Mouse (Mus musculus) heart, embryonic 16.5 days (tissue): ENCODE data around the gene Slc22a21. TPM values are rescaled to one million over a fixed set of nuclear protein-coding genes. Genes with fewer than 3 reads are reported as not detected.

Experiments
- ATAC-seq: fragments of 200-750 bp; cut with Nextera tagmentation; replicated peaks from 2 replicates; pipeline ENCODE4 v1.8.0; 2017; ENCODE audit warnings: moderate number of reproducible peaks; ENCODE audit not compliant: insufficient read depth, low FRiP score; ENCODE audit errors: extremely low read depth
- H3K27ac ChIP-seq: fragments of 300-500 bp; sonication (generic); 2 replicates; pipeline ENCODE4 v1.5.1; 2014; ENCODE audit warnings: mild to moderate bottlenecking, low read length, control low read depth, moderate library complexity
- H3K27me3 ChIP-seq: fragments of 300-500 bp; sonication (generic); 2 replicates; pipeline ENCODE4 v1.6.1; 2014; ENCODE audit warnings: low read length, mixed read lengths; ENCODE audit not compliant: control insufficient read depth, insufficient read depth
- H3K36me3 ChIP-seq: fragments of 300-500 bp; sonication (generic); 2 replicates; pipeline ENCODE4 v1.6.1; 2014; ENCODE audit not compliant: control insufficient read depth, insufficient read depth
- H3K4me1 ChIP-seq: fragments of 300-500 bp; sonication (generic); 2 replicates; pipeline ENCODE4 v1.6.1; 2014; ENCODE audit warnings: low read length, mixed read lengths; ENCODE audit not compliant: control insufficient read depth, insufficient read depth
- H3K4me2 ChIP-seq: fragments of 300-500 bp; sonication (generic); 2 replicates; pipeline ENCODE4 v1.6.1; 2014; ENCODE audit warnings: low read depth, mild to moderate bottlenecking, control low read depth, low read length
- H3K4me3 ChIP-seq: fragments of 300-500 bp; sonication (generic); 2 replicates; pipeline ENCODE4 v1.5.1; 2014; ENCODE audit warnings: mild to moderate bottlenecking, control low read depth, low read length
- H3K9ac ChIP-seq: fragments of 300-500 bp; sonication (generic); 2 replicates; pipeline ENCODE4 v1.6.1; 2014; ENCODE audit warnings: low read length, control low read depth
- H3K9me3 ChIP-seq: fragments of 300-500 bp; sonication (generic); replicated peaks from 2 replicates; pipeline ENCODE4 v1.6.1; 2016; ENCODE audit warnings: low read length; ENCODE audit not compliant: control insufficient read depth
- WGBS: fragments of 180-500 bp; shearing (Covaris S2); extraction: QIAGEN DNeasy Blood & Tissue Kit; methylation state at CpG from one replicate; pipeline ENCODE4 v1.1.7; 2014; 5-methylcytosine and 5-hydroxymethylcytosine counted together
- polyA plus RNA-seq: library from polyadenylated mRNA; unstranded; fragments of >200 nt; fragmentation: Nextera tagmentation; extraction: Ambion mirVana; gene quantifications from 2 replicates; pipeline ENCODE4 v1.2.1, GENCODE M21; 2015

Slc22a21 gene
- polyA plus RNA-seq, result 2.0 and 2.5 TPM in 2 replicates

GRCm38 (mm10) chr11:53979788-53980621 lies at the start of gene Slc22a21:
Gene Slc22a21 (minus strand): TSS chr11:53980332.
- Histone ChIP-seq H3K36me3 (no peaks in the 10 kb centered on the region), H3K9me3 (no peaks in the 10 kb centered on the region), H3K27ac (no peak within 1 kb of the TSS), H3K27me3 (no peaks in the 10 kb centered on the region), H3K4me1 (no peaks in the 10 kb centered on the region; the same call in 1 of the 2 replicates), H3K9ac (peak within 1 kb of the TSS; percentile 70), H3K4me2 (peak within 1 kb of the TSS; percentile 92), H3K4me3 (peak within 1 kb of the TSS; percentile 63)
- ATAC-seq, result peak; percentile 91
- WGBS, result 2% methylated on average over 73 of the region's 73 CpGs

- peaks cover 17% of the 10 kb centered on the region for H3K27me3 ChIP-seq
- peak overlapping the region; percentile 72; the same call in 1 of the 2 replicates for H3K9ac ChIP-seq
- no peaks in the 10 kb centered on the region for H3K36me3 ChIP-seq
- 83% methylated on average over 4 of the region's 4 CpGs for WGBS
- no peak for ATAC-seq
- H3K4me1 ChIP-seq, result peaks cover 14% of the 10 kb centered on the region
- peak overlapping the region; percentile 32; the same call in 1 of the 2 replicates for H3K27ac ChIP-seq
- no peaks in the 10 kb centered on the region for H3K9me3 ChIP-seq
- peak overlapping the region; percentile 56 for H3K4me3 ChIP-seq
- H3K4me2 ChIP-seq, result peak overlapping the region; percentile 80
Measured at GRCm38 (mm10) chr11:54028997-54029396, 48.9 kb upstream of the Slc22a21 start.

GRCm38 (mm10) chr11:54028044-54028951 lies 48.2 kb upstream of the Slc22a21 start, which contains the start of gene Slc22a4:
Gene Slc22a4 (minus strand): TSS chr11:54028090.
- 3% methylated on average over 61 of the region's 61 CpGs for WGBS

GRCm38 (mm10) chr11:54027131-54028043 lies 47.3 kb upstream of the Slc22a21 start:
- H3K27me3 ChIP-seq, result peaks cover 17% of the 10 kb centered on the region
- H3K4me3 ChIP-seq, result peak overlapping the region; percentile 56
- no peak overlapping the region for H3K27ac ChIP-seq
- H3K9ac ChIP-seq, result peak overlapping the region; percentile 72
- peaks cover 14% of the 10 kb centered on the region for H3K4me1 ChIP-seq
- H3K4me2 ChIP-seq, result peak overlapping the region; percentile 80
- H3K36me3 ChIP-seq, result no peaks in the 10 kb centered on the region
- no peaks in the 10 kb centered on the region for H3K9me3 ChIP-seq
- no peak for ATAC-seq
- 20% methylated on average over 31 of the region's 31 CpGs for WGBS

More at GRCm38 (mm10) chr11:54028044-54028951, 48.2 kb upstream of the Slc22a21 start, which contains the start of gene Slc22a4:
- H3K4me3 ChIP-seq, result peak within 1 kb of the TSS; percentile 56
- H3K27ac ChIP-seq, result peak within 1 kb of the TSS; percentile 32; the same call in 1 of the 2 replicates
- H3K27me3 ChIP-seq, result peaks cover 17% of the 10 kb centered on the region
- no peaks in the 10 kb centered on the region for H3K36me3 ChIP-seq
- H3K4me1 ChIP-seq, result peaks cover 14% of the 10 kb centered on the region
- peak within 1 kb of the TSS; percentile 80 for H3K4me2 ChIP-seq
- peak within 1 kb of the TSS; percentile 72 for H3K9ac ChIP-seq
- no peaks in the 10 kb centered on the region for H3K9me3 ChIP-seq
- ATAC-seq, result peak; percentile 89

GRCm38 (mm10) chr11:54026491-54027041 lies 46.4 kb upstream of the Slc22a21 start:
- no peaks in the 10 kb centered on the region for H3K9me3 ChIP-seq
- WGBS, result 41% methylated on average over 1 of the region's 1 CpGs
- no peak overlapping the region for H3K9ac ChIP-seq
- peaks cover 14% of the 10 kb centered on the region for H3K4me1 ChIP-seq
- no peaks in the 10 kb centered on the region for H3K36me3 ChIP-seq
- H3K27me3 ChIP-seq, result peaks cover 17% of the 10 kb centered on the region
- no peak overlapping the region for H3K4me2 ChIP-seq
- no peak for ATAC-seq
- no peak overlapping the region for H3K27ac ChIP-seq
- H3K4me3 ChIP-seq, result no peak overlapping the region

GRCm38 (mm10) chr11:54021396-54022093 lies 41.4 kb upstream of the Slc22a21 start:
- Histone ChIP-seq H3K4me3 (no peak overlapping the region), H3K9ac (no peak overlapping the region), H3K4me2 (no peak overlapping the region), H3K27ac (no peak overlapping the region), H3K36me3 (no peaks in the 10 kb centered on the region), H3K27me3 (peaks cover 7% of the 10 kb centered on the region; the same call in 1 of the 2 replicates), H3K4me1 (no peaks in the 10 kb centered on the region), H3K9me3 (no peaks in the 10 kb centered on the region)
- 86% methylated on average over 5 of the region's 5 CpGs for WGBS
- no peak for ATAC-seq

- Histone ChIP-seq H3K36me3 (no peaks in the 10 kb centered on the region), H3K27ac (no peak overlapping the region), H3K9ac (no peak overlapping the region), H3K9me3 (no peaks in the 10 kb centered on the region), H3K4me2 (no peak overlapping the region), H3K4me1 (no peaks in the 10 kb centered on the region), H3K27me3 (no peaks in the 10 kb centered on the region), H3K4me3 (no peak overlapping the region)
- 78% methylated on average over 3 of the region's 3 CpGs for WGBS
- ATAC-seq, result no peak
Measured at GRCm38 (mm10) chr11:54018893-54019732, 39.0 kb upstream of the Slc22a21 start.
